8 mouse cellular contexts compared by ENCODE assay signal in genomic region chr9:65891126-65891525, GRCm38 (mm10). TPM values are rescaled to one million over a fixed set of nuclear protein-coding genes. Genes with fewer than 3 reads are reported as not detected.
DNase-seq lines count a peak whose midpoint lies in the region; ATAC-seq and TF ChIP-seq lines count a peak whose summit lies in the region.

No protein-coding gene starts in this region.

- H3K36me3 ChIP-seq in testis, adult 2 months (ENCODE audit: control insufficient read depth, insufficient read depth, low read length): no peaks in the 10 kb centered on the region
- peaks cover 31% of the 10 kb centered on the region for H3K36me3 ChIP-seq in forebrain, embryonic 12.5 days (replicated peaks)
- peaks cover 6% of the 10 kb centered on the region; the same call in 1 of the 2 replicates for H3K36me3 ChIP-seq in stomach, embryonic 15.5 days

- peak overlapping the region; percentile 55 for H3K4me3 ChIP-seq in testis, adult 2 months (ENCODE audit: control insufficient read depth, low read depth, low read length)
- H3K4me3 ChIP-seq in forebrain, embryonic 12.5 days (replicated peaks): peak overlapping the region; percentile 68
- H3K4me3 ChIP-seq in stomach, embryonic 15.5 days (replicated peaks): peak overlapping the region; percentile 68

- H3K9ac ChIP-seq in forebrain, embryonic 12.5 days: peak overlapping the region; percentile 80
- peak overlapping the region; percentile 54; the same call in 1 of the 2 replicates for H3K9ac ChIP-seq in stomach, embryonic 15.5 days

- peak overlapping the region; percentile 81 for H3K4me2 ChIP-seq in forebrain, embryonic 12.5 days
- peak overlapping the region; percentile 95 for H3K4me2 ChIP-seq in stomach, embryonic 15.5 days

- no peak for TF ChIP-seq CTCF in testis, adult 2 months (IDR thresholded peaks at IDR 0.05; ENCODE audit: control insufficient read depth, insufficient read depth, insufficient replicate concordance, low read depth, low read length)

- H3K4me1 ChIP-seq in testis, adult 2 months (ENCODE audit: control insufficient read depth, insufficient read depth, low read length): peaks cover 8% of the 10 kb centered on the region; the same call in 1 of the 2 replicates
- peaks cover 21% of the 10 kb centered on the region for H3K4me1 ChIP-seq in forebrain, embryonic 12.5 days
- H3K4me1 ChIP-seq in stomach, embryonic 15.5 days: peaks cover 6% of the 10 kb centered on the region; the same call in 1 of the 2 replicates

- no peaks in the 10 kb centered on the region for H3K27me3 ChIP-seq in testis, adult 2 months (ENCODE audit: control insufficient read depth, insufficient read depth, low read length)
- no peaks in the 10 kb centered on the region for H3K27me3 ChIP-seq in forebrain, embryonic 12.5 days
- no peaks in the 10 kb centered on the region for H3K27me3 ChIP-seq in stomach, embryonic 15.5 days (replicated peaks)

- no peak for ATAC-seq in forebrain, embryonic 12.5 days (ENCODE audit: low FRiP score)
- ATAC-seq in stomach, embryonic 15.5 days (ENCODE audit: insufficient read depth, low FRiP score, low read depth): no peak
- ATAC-seq in CD4-positive, CD25-positive, alpha-beta regulatory T cell, adult 4 months: no peak

- H3K27ac ChIP-seq in testis, adult 2 months (ENCODE audit: control insufficient read depth, insufficient read depth, low read depth, low read length): no peak overlapping the region
- H3K27ac ChIP-seq in forebrain, embryonic 12.5 days: 0 out of 2 replicates have a peak overlapping the region, but pooled peaks have one; percentile 31
- H3K27ac ChIP-seq in stomach, embryonic 15.5 days: no peak overlapping the region

- no peak for DNase-seq in testis, postnatal 10 days (ENCODE audit: low spot score)
- DNase-seq in liver: peak; percentile 21
- no peak for DNase-seq in urinary bladder, postnatal 4 days (ENCODE audit: low spot score in 2 of 2)
- DNase-seq in right cerebral cortex, postnatal 4 days: no peak

- TF ChIP-seq POLR2A in testis, adult 2 months (IDR thresholded peaks at IDR 0.05; ENCODE audit: control insufficient read depth, low read depth, low read length): no peak

- no peaks in the 10 kb centered on the region for H3K9me3 ChIP-seq in forebrain, embryonic 12.5 days
- H3K9me3 ChIP-seq in stomach, embryonic 15.5 days: no peaks in the 10 kb centered on the region

- 6% methylated on average over 5 of the region's 5 CpGs for WGBS in forebrain, embryonic 12.5 days
- WGBS in stomach, embryonic 15.5 days: 3% methylated on average over 5 of the region's 5 CpGs

RNA-seq across cellular contexts. Expression of gene Pclaf, which starts 1.1 kb away (rescaled TPM):
- 0.56 and 0.63 TPM in 2 replicates for polyA plus RNA-seq in testis, adult 2 months (2012; rRNA removed)
- 224 and 226 TPM in 2 replicates for polyA plus RNA-seq in forebrain, embryonic 12.5 days (2016; fragmentation: Nextera tagmentation; extraction: Ambion mirVana)
- 160 and 168 TPM in 2 replicates for polyA plus RNA-seq in stomach, embryonic 15.5 days (2015; fragmentation: Nextera tagmentation; extraction: Ambion mirVana)
- 10 to 100 TPM; 16.4 to 27.2 TPM for polyA plus RNA-seq in CD4-positive, CD25-positive, alpha-beta regulatory T cell, adult 4 months (2017; shearing (Covaris generic))

RNA-seq across cellular contexts. Expression of gene Trip4, which starts 17.5 kb away (rescaled TPM):
- 80.9 and 83.4 TPM in 2 replicates for polyA plus RNA-seq in testis, adult 2 months (2012; rRNA removed)
- 32.8 and 36.3 TPM in 2 replicates for polyA plus RNA-seq in forebrain, embryonic 12.5 days (2016; fragmentation: Nextera tagmentation; extraction: Ambion mirVana)
- polyA plus RNA-seq in stomach, embryonic 15.5 days (2015; fragmentation: Nextera tagmentation; extraction: Ambion mirVana): 25.8 and 26.8 TPM in 2 replicates
- 10 to 100 TPM; 39.7 to 54.7 TPM for polyA plus RNA-seq in CD4-positive, CD25-positive, alpha-beta regulatory T cell, adult 4 months (2017; shearing (Covaris generic))

RNA-seq across cellular contexts. Expression of gene Csnk1g1, which starts 17.6 kb away (rescaled TPM):
- polyA plus RNA-seq in testis, adult 2 months (2012; rRNA removed): 17.5 and 20.3 TPM in 2 replicates
- polyA plus RNA-seq in forebrain, embryonic 12.5 days (2016; fragmentation: Nextera tagmentation; extraction: Ambion mirVana): 24.8 and 25.8 TPM in 2 replicates
- polyA plus RNA-seq in stomach, embryonic 15.5 days (2015; fragmentation: Nextera tagmentation; extraction: Ambion mirVana): 12.9 and 14.5 TPM in 2 replicates
- 10 to 100 TPM; 37.5 to 47.8 TPM for polyA plus RNA-seq in CD4-positive, CD25-positive, alpha-beta regulatory T cell, adult 4 months (2017; shearing (Covaris generic))

Comparison
In these comparisons a context has a peak if more than half of its experiments do, and no peak if none do; other contexts are left out.
1. RNA of gene Pclaf, which starts 1.1 kb away (polyA plus RNA-seq): 224 to 226 TPM in forebrain, embryonic 12.5 days, 160 to 168 TPM in stomach, embryonic 15.5 days and 16.4 to 27.2 TPM in CD4-positive, CD25-positive, alpha-beta regulatory T cell, adult 4 months; 0.56 to 0.63 TPM in testis, adult 2 months; every median in the first group is over 10 times any median in the second.
2. Peak in every context shown above with its lines, with median percentiles within 50 percentile points of each other: H3K4me3 ChIP-seq.